Comparison of ENCODE assay signal across 12 mouse cellular contexts in genomic region chr13:12311930-12312492, GRCm38 (mm10). TPM values are rescaled to one million over a fixed set of nuclear protein-coding genes. Genes with fewer than 3 reads are reported as not detected.
DNase-seq lines count a peak whose midpoint lies in the region; ATAC-seq and TF ChIP-seq lines count a peak whose summit lies in the region.
"Had no signal": no experiment of that assay in that cellular context is flagged by ENCODE, and none has a peak within 500 bp of the region (broad histone marks: within the 10 kb centered on the region; RNA-seq: fewer than 3 reads in every experiment).

No protein-coding gene starts in this region.

- H3K4me1 ChIP-seq in kidney, embryonic 15.5 days: peaks cover 2% of the 10 kb centered on the region; the same call in 1 of the 2 replicates
- H3K4me1 ChIP-seq: liver, embryonic 12.5 days had no signal

- TF ChIP-seq POLR2A in brain, embryonic 14.5 days (IDR thresholded peaks at IDR 0.05; ENCODE audit: borderline replicate concordance, extremely low read depth, insufficient read depth, insufficient read length, poor library complexity, severe bottlenecking): no peak

- no peak for TF ChIP-seq CTCF in gastrocnemius, adult 2 months (IDR thresholded peaks at IDR 0.05)
- no peak for TF ChIP-seq CTCF in brain, embryonic 14.5 days (IDR thresholded peaks at IDR 0.05; ENCODE audit: borderline replicate concordance, extremely low read depth, insufficient read depth, insufficient read length)

- 67% methylated on average over 10 of the region's 10 CpGs for WGBS in kidney, embryonic 15.5 days

- H3K27ac ChIP-seq in gastrocnemius, adult 2 months: peak overlapping the region; percentile 57
- no peak overlapping the region for H3K27ac ChIP-seq in kidney, embryonic 15.5 days
- H3K27ac ChIP-seq: liver, embryonic 12.5 days had no signal

- no peaks in the 10 kb centered on the region for H3K27me3 ChIP-seq in kidney, embryonic 15.5 days
- H3K27me3 ChIP-seq: liver, embryonic 12.5 days had no signal

- intact Hi-C loops in gastrocnemius, adult 2 months (cut with DNase I): no loop called here

- ATAC-seq in kidney, embryonic 15.5 days (replicated peaks; ENCODE audit: low FRiP score): no peak
- ATAC-seq: liver, embryonic 12.5 days had no signal

- no peaks in the 10 kb centered on the region for H3K9me3 ChIP-seq in kidney, embryonic 15.5 days (replicated peaks)
- H3K9me3 ChIP-seq: liver, embryonic 12.5 days had no signal

- H3K9ac ChIP-seq in kidney, embryonic 15.5 days: no peak overlapping the region
- H3K9ac ChIP-seq: liver, embryonic 12.5 days had no signal

- no peak for DNase-seq in gastrocnemius, adult 2 months
- DNase-seq in gastrocnemius, adult 8-10 months (ENCODE audit: low spot score in 2 of 2): no peak
- peak; percentile 15 for DNase-seq in kidney, adult 18-20 months
- peak; percentile 89 for DNase-seq in brain, embryonic 14.5 days (ENCODE audit: low read depth)
- peak; percentile 22 for DNase-seq in kidney, postnatal 10 days
- no peak for DNase-seq in adrenal gland, adult 2 months
- no peak for DNase-seq in right cerebral cortex, adult 2 months (ENCODE audit: low spot score in 2 of 2)
- DNase-seq: adrenal gland, postnatal 25 days; cerebellum, adult 8-10 months had no signal

- no peak overlapping the region for H3K4me3 ChIP-seq in gastrocnemius, adult 2 months
- no peak overlapping the region for H3K4me3 ChIP-seq in kidney, embryonic 15.5 days (replicated peaks)
- H3K4me3 ChIP-seq: erythroblast, embryonic 14.5 days; liver, embryonic 12.5 days had no signal

- H3K36me3 ChIP-seq in kidney, embryonic 15.5 days: no peaks in the 10 kb centered on the region
- H3K36me3 ChIP-seq: liver, embryonic 12.5 days had no signal

- no peak overlapping the region for H3K4me2 ChIP-seq in kidney, embryonic 15.5 days
- H3K4me2 ChIP-seq: liver, embryonic 12.5 days had no signal

RNA-seq across cellular contexts. Expression of gene Actn2, which starts 28.5 kb away (rescaled TPM):
- total RNA-seq in gastrocnemius, adult 2 months (2021): 1,000 to 10,000 TPM in 1 of 2 experiments, 100 to 1,000 TPM in 1; 773 to 1,947 TPM
- total RNA-seq in gastrocnemius, adult 8-10 months (2022): 100 to 1,000 TPM; 853 to 990 (median 915) TPM
- 21.0 and 36.4 TPM in 2 replicates for polyA plus RNA-seq in kidney, embryonic 15.5 days (2015; fragmentation: Nextera tagmentation; extraction: Ambion mirVana)
- 3.4 and 4.8 TPM in 2 replicates for polyA plus RNA-seq in brain, embryonic 14.5 days (2012; rRNA removed)
- under 1 TPM; 0.35 to 0.97 TPM for total RNA-seq in adrenal gland, adult 2 months (2021)
- polyA plus RNA-seq in adrenal gland, adult 2 months (2012; rRNA removed): 0.28 and 0.31 TPM in 2 replicates
- polyA plus RNA-seq: erythroblast, embryonic 14.5 days had no signal

RNA-seq across cellular contexts. Expression of gene Mtr, which starts 54.1 kb away (rescaled TPM):
- total RNA-seq in gastrocnemius, adult 2 months (2021): 10 to 100 TPM; 15.6 to 18.0 TPM
- 10 to 100 TPM; 13.0 to 19.2 (median 17.3) TPM for total RNA-seq in gastrocnemius, adult 8-10 months (2022)
- polyA plus RNA-seq in kidney, embryonic 15.5 days (2015; fragmentation: Nextera tagmentation; extraction: Ambion mirVana): 13.7 and 15.0 TPM in 2 replicates
- 7.5 and 7.8 TPM in 2 replicates for polyA plus RNA-seq in brain, embryonic 14.5 days (2012; rRNA removed)
- total RNA-seq in adrenal gland, adult 2 months (2021): 10 to 100 TPM; 16.1 to 21.4 TPM
- 5.9 and 6.3 TPM in 2 replicates for polyA plus RNA-seq in adrenal gland, adult 2 months (2012; rRNA removed)

Comparison
In these comparisons a context has a peak if more than half of its experiments do, and no peak if none do; other contexts are left out.
1. DNase-seq: peak in kidney, adult 18-20 months (single experiment), brain, embryonic 14.5 days (single experiment) and kidney, postnatal 10 days (single experiment); none in gastrocnemius, adult 2 months (single experiment), gastrocnemius, adult 8-10 months (0 of 2), adrenal gland, adult 2 months (single experiment) and right cerebral cortex, adult 2 months (0 of 2).
2. RNA of gene Actn2, which starts 28.5 kb away (total RNA-seq): 773 to 1,947 TPM in gastrocnemius, adult 2 months and 853 to 990 TPM in gastrocnemius, adult 8-10 months; 0.35 to 0.97 TPM in adrenal gland, adult 2 months; every median in the first group is over 100 times any median in the second.